8 mouse cellular contexts compared by ENCODE assay signal in genomic region chr7:127745652-127746493, GRCm38 (mm10). TPM values are rescaled to one million over a fixed set of nuclear protein-coding genes. Genes with fewer than 3 reads are reported as not detected.
DNase-seq lines count a peak whose midpoint lies in the region; ATAC-seq lines count a peak whose summit lies in the region.

No protein-coding gene starts in this region.

- H3K27me3 ChIP-seq in forebrain, embryonic 14.5 days (replicated peaks; ENCODE audit: control insufficient read depth, insufficient read depth, low read length), result no peaks in the 10 kb centered on the region

- DNase-seq in ES-CJ7 (ENCODE audit: low read depth, low spot score), result peak; percentile 98
- DNase-seq in cerebellum, adult 11 months, result peak; percentile 97
- peak; percentile 100 for DNase-seq in forebrain, embryonic 14.5 days (ENCODE audit: low spot score)
- DNase-seq in heart, postnatal 14 days, result peak; percentile 92 to 93
- peak; percentile 98 for DNase-seq in layer of hippocampus, adult 11-12 months (ENCODE audit: low spot score)
- DNase-seq in lung, adult 18-20 months, result peak; percentile 99
- peak; percentile 71 to 78 for DNase-seq in thymus, adult 18-20 months

- H3K27ac ChIP-seq in forebrain, embryonic 14.5 days (ENCODE audit: low read depth, low read length), result peak overlapping the region; percentile 93

- peak overlapping the region; percentile 89 for H3K4me2 ChIP-seq in forebrain, embryonic 14.5 days (ENCODE audit: low read length)

- peak overlapping the region; percentile 91 for H3K9ac ChIP-seq in forebrain, embryonic 14.5 days (ENCODE audit: low read length)

- WGBS in forebrain, embryonic 14.5 days, result 0% methylated on average over 39 of the region's 39 CpGs

- no peaks in the 10 kb centered on the region for H3K9me3 ChIP-seq in forebrain, embryonic 14.5 days (replicated peaks; ENCODE audit: control insufficient read depth, low read length)

- intact Hi-C loops in heart, postnatal 14 days (cut with DNase I), result no loop called here

- H3K36me3 ChIP-seq in forebrain, embryonic 14.5 days (ENCODE audit: control insufficient read depth, insufficient read depth, low read length), result peaks cover 31% of the 10 kb centered on the region

- peaks cover 11% of the 10 kb centered on the region; the same call in 1 of the 2 replicates for H3K4me1 ChIP-seq in forebrain, embryonic 14.5 days (ENCODE audit: control insufficient read depth, insufficient read depth, low read length)

- peak; percentile 87 for ATAC-seq in forebrain, embryonic 14.5 days
- peak; percentile 58 for ATAC-seq in neutrophil, adult 5-6 weeks (ENCODE audit: extremely low read depth, insufficient number of reproducible peaks, low FRiP score, poor library complexity, severe bottlenecking)

- H3K4me3 ChIP-seq in forebrain, embryonic 14.5 days (ENCODE audit: low read depth, low read length), result peak overlapping the region; percentile 87

RNA-seq across cellular contexts. Expression of gene Fbxl19, which starts 1.5 kb away (rescaled TPM):
- polyA plus RNA-seq in forebrain, embryonic 14.5 days (2014; fragmentation: Nextera tagmentation; extraction: Ambion mirVana), result 7.2 and 7.8 TPM in 2 replicates
- 1 to 10 TPM; 4.8 to 5.7 TPM for total RNA-seq in heart, postnatal 14 days (2021)
- total RNA-seq in neutrophil, adult 5-6 weeks (2017), result 9.0 and 9.2 TPM in 2 replicates

RNA-seq across cellular contexts. Expression of gene Ctf2, which starts 13.9 kb away (rescaled TPM):
- polyA plus RNA-seq in forebrain, embryonic 14.5 days (2014; fragmentation: Nextera tagmentation; extraction: Ambion mirVana), result 0.09 TPM in 1 of 2 replicates, not detected in the other
- total RNA-seq in heart, postnatal 14 days (2021), result not detected
- total RNA-seq in neutrophil, adult 5-6 weeks (2017), result not detected in 2 replicates

RNA-seq across cellular contexts. Expression of gene Orai3, which starts 23.7 kb away (rescaled TPM):
- 3.3 and 4.2 TPM in 2 replicates for polyA plus RNA-seq in forebrain, embryonic 14.5 days (2014; fragmentation: Nextera tagmentation; extraction: Ambion mirVana)
- 10 to 100 TPM; 16.6 to 17.3 TPM for total RNA-seq in heart, postnatal 14 days (2021)
- 35.7 and 42.8 TPM in 2 replicates for total RNA-seq in neutrophil, adult 5-6 weeks (2017)

RNA-seq across cellular contexts. Expression of gene Setd1a, which starts 30.6 kb away (rescaled TPM):
- polyA plus RNA-seq in forebrain, embryonic 14.5 days (2014; fragmentation: Nextera tagmentation; extraction: Ambion mirVana), result 17.0 and 18.0 TPM in 2 replicates
- 10 to 100 TPM; 21.0 to 22.3 TPM for total RNA-seq in heart, postnatal 14 days (2021)
- 14.4 and 16.7 TPM in 2 replicates for total RNA-seq in neutrophil, adult 5-6 weeks (2017)

RNA-seq across cellular contexts. Expression of gene Ctf1, which starts 33.3 kb away (rescaled TPM):
- 5.3 and 5.9 TPM in 2 replicates for polyA plus RNA-seq in forebrain, embryonic 14.5 days (2014; fragmentation: Nextera tagmentation; extraction: Ambion mirVana)
- total RNA-seq in heart, postnatal 14 days (2021), result 1 to 10 TPM; 5.0 to 6.0 TPM
- total RNA-seq in neutrophil, adult 5-6 weeks (2017), result not detected in 2 replicates

Comparison
In these comparisons a context has a peak if more than half of its experiments do, and no peak if none do; other contexts are left out.
1. Peak in every context shown above with its lines: DNase-seq, ATAC-seq, H3K4me3 ChIP-seq and H3K27ac ChIP-seq.